Mouse (Mus musculus): ENCODE results near the gene Pzp. TPM values are rescaled to one million over a fixed set of nuclear protein-coding genes. Genes with fewer than 3 reads are reported as not detected.

The Pzp gene
- polyA plus RNA-seq, 1 experiment: not detected

DNA sequence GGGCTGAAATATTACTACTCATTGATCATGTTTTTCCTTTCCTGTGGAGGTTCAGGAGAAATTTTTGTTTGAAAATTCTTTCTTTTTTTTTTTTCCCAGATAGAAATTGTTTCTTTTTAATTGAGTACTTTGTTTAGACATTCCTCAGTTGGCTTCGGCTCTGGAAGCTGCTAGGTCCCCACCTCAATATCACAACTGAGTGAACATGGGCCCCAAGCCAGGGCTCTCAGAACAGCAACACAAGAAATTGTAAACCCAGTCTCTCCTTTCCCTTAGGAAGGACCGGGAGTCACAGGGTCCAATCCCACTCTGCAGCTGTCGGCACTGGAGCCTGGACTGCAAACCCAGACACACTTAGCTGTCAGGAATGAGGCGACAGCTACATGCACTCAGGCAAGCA is 2.0 kb upstream of the Pzp start:
- Histone ChIP-seq H3K4me3 (replicated peaks) (no peak overlapping the region), H3K4me1 (no peaks in the 10 kb centered on the region), H3K36me3 (replicated peaks; ENCODE audit: low read length) (no peaks in the 10 kb centered on the region), H3K9me3 (peaks cover 8% of the 10 kb centered on the region; the same call in 1 of the 2 replicates), H3K27me3 (replicated peaks) (no peaks in the 10 kb centered on the region)
- TF ChIP-seq GATA1 (IDR thresholded peaks at IDR 0.05; ENCODE audit: borderline replicate concordance, low read length) (no peak), FLI1 (IDR thresholded peaks at IDR 0.05; ENCODE audit: low read length) (no peak)

- no peaks in the 10 kb centered on the region for H3K27me3 ChIP-seq (replicated peaks)
- no peak for TF ChIP-seq FLI1 (IDR thresholded peaks at IDR 0.05; ENCODE audit: low read length)
- no peak for TF ChIP-seq GATA1 (IDR thresholded peaks at IDR 0.05; ENCODE audit: borderline replicate concordance, low read length)
- peaks cover 8% of the 10 kb centered on the region; the same call in 1 of the 2 replicates for H3K9me3 ChIP-seq
- no peaks in the 10 kb centered on the region for H3K36me3 ChIP-seq (replicated peaks; ENCODE audit: low read length)
- no peaks in the 10 kb centered on the region for H3K4me1 ChIP-seq
- no peak overlapping the region for H3K4me3 ChIP-seq (replicated peaks)
These were observed 590 bp upstream of the Pzp start for GRCm38 (mm10) chr6:128527110-128527509.

GRCm38 (mm10) chr6:128525801-128526200 is 719 bp downstream of the Pzp start:
- Histone ChIP-seq H3K27me3 (replicated peaks) (no peaks in the 10 kb centered on the region), H3K4me3 (replicated peaks) (no peak overlapping the region)

DNA sequence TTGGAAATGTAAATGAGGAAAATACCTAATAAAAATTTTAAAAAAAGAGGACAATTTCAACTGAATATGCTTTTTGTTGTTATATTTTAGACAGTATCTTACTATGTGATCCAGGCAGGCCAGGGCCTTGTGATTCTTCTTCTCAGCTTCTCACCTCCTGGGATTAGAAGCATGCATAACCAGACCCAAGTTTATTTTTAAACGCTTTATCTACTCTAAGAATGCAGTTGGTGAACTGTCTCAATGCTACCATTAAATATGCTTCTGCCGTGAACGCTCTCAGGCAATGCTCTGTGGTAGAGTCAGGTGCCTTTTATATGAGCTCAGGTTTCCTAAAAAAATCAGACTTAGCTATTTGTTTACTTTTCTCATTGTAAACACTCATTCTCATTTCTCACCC is 3.2 kb downstream of the Pzp start:
- Histone ChIP-seq H3K27me3 (replicated peaks) (no peaks in the 10 kb centered on the region), H3K4me3 (replicated peaks) (no peak overlapping the region), H3K4me1 (no peaks in the 10 kb centered on the region), H3K36me3 (replicated peaks; ENCODE audit: low read length) (no peaks in the 10 kb centered on the region), H3K9me3 (peaks cover 11% of the 10 kb centered on the region; the same call in 1 of the 2 replicates)
- TF ChIP-seq FLI1 (IDR thresholded peaks at IDR 0.05; ENCODE audit: low read length) (no peak), GATA1 (IDR thresholded peaks at IDR 0.05; ENCODE audit: borderline replicate concordance, low read length) (no peak)

More at GRCm38 (mm10) chr6:128525801-128526200, 719 bp downstream of the Pzp start:
- TF ChIP-seq FLI1 (IDR thresholded peaks at IDR 0.05; ENCODE audit: low read length) (no peak), GATA1 (IDR thresholded peaks at IDR 0.05; ENCODE audit: borderline replicate concordance, low read length) (no peak)
- peaks cover 8% of the 10 kb centered on the region; the same call in 1 of the 2 replicates for H3K9me3 ChIP-seq
- no peaks in the 10 kb centered on the region for H3K36me3 ChIP-seq (replicated peaks; ENCODE audit: low read length)
- H3K4me1 ChIP-seq: no peaks in the 10 kb centered on the region

DNA sequence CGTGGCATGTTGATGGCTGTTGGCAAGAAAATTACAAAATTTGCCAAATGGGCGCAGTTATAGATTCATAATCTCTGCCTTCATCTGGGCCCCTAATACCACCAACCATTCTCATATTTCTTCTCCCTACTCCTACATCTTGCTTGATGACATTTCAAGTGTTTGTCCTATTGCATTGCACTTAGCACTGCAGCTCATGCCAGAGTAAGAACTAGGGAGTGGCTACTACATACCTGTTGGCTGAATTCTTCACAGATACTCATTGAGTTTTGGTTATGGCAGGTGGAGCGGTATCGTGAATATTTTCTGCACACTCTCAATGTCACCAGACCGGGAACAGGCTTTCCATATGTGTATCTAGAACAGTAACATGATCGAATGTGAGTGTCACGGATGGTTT is 7.4 kb downstream of the Pzp start:
- H3K4me1 ChIP-seq: no peaks in the 10 kb centered on the region
- no peak for TF ChIP-seq GATA1 (IDR thresholded peaks at IDR 0.05; ENCODE audit: borderline replicate concordance, low read length)
- no peak for TF ChIP-seq FLI1 (IDR thresholded peaks at IDR 0.05; ENCODE audit: low read length)
- no peak overlapping the region for H3K4me3 ChIP-seq (replicated peaks)
- no peaks in the 10 kb centered on the region for H3K36me3 ChIP-seq (replicated peaks; ENCODE audit: low read length)
- H3K9me3 ChIP-seq: peaks cover 11% of the 10 kb centered on the region
- no peaks in the 10 kb centered on the region for H3K27me3 ChIP-seq (replicated peaks)

DNA sequence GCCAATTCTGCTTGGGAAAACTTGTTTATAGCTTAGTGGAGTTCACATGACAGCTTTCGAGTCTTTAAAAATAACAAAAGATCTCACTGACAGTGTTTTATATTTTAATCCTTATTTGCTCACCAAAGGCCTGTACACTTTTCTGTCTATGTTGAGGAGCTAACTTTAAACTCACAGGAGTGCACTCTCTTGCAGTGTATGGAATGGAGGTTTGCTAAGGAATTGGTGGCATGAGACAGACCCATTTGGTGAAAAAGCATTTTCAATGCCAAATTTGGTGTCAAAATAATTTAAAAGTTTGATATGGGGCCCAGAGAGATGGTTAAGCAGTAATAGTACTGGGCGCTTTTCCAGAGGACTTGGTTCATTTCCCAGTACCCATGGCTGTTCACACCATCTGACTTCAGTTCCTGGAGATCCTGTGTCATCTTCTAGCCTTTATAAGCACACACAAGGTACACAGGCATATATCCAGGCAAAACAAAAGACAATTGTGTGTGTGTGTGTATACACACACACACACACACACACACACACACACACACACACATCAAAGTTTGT is 20.8 kb downstream of the Pzp start:
- H3K9me3 ChIP-seq: no peaks in the 10 kb centered on the region
- TF ChIP-seq FLI1 (IDR thresholded peaks at IDR 0.05; ENCODE audit: low read length) (no peak), GATA1 (IDR thresholded peaks at IDR 0.05; ENCODE audit: borderline replicate concordance, low read length) (no peak)
- no peaks in the 10 kb centered on the region for H3K27me3 ChIP-seq (replicated peaks)
- H3K36me3 ChIP-seq (replicated peaks; ENCODE audit: low read length): no peaks in the 10 kb centered on the region
- no peaks in the 10 kb centered on the region for H3K4me1 ChIP-seq
- H3K4me3 ChIP-seq (replicated peaks): no peak overlapping the region

- Histone ChIP-seq H3K4me3 (replicated peaks) (no peak overlapping the region), H3K9me3 (no peaks in the 10 kb centered on the region), H3K27me3 (replicated peaks) (no peaks in the 10 kb centered on the region), H3K36me3 (replicated peaks; ENCODE audit: low read length) (no peaks in the 10 kb centered on the region), H3K4me1 (no peaks in the 10 kb centered on the region)
- TF ChIP-seq GATA1 (IDR thresholded peaks at IDR 0.05; ENCODE audit: borderline replicate concordance, low read length) (no peak), FLI1 (IDR thresholded peaks at IDR 0.05; ENCODE audit: low read length) (no peak)
These were observed 21.8 kb downstream of the Pzp start for GRCm38 (mm10) chr6:128504743-128505142.

DNA sequence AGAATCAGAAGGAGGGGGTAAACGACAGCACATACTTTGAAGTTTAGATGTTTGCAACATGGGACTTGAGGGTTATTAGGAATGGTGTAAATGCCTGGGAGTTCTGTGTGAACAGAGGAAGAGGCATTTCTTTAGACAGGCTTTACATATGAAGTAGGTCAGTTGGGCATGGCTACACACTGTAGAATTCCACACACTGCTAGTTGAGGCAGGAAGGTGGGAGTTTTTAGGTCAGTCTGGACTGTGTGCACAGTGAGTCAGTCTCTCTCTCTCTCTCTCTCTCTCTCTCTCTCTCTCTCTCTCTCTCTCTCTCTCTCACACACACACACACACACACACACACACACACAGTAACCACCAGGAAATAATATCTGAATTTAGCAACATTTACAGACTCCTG is 31.2 kb downstream of the Pzp start:
- no peaks in the 10 kb centered on the region for H3K36me3 ChIP-seq (replicated peaks; ENCODE audit: low read length)
- H3K4me3 ChIP-seq (replicated peaks): no peak overlapping the region
- TF ChIP-seq GATA1 (IDR thresholded peaks at IDR 0.05; ENCODE audit: borderline replicate concordance, low read length) (no peak), FLI1 (IDR thresholded peaks at IDR 0.05; ENCODE audit: low read length) (no peak)
- peaks cover 2% of the 10 kb centered on the region for H3K27me3 ChIP-seq (replicated peaks)
- no peaks in the 10 kb centered on the region for H3K4me1 ChIP-seq
- H3K9me3 ChIP-seq: 0 out of 2 replicates have a peak, but pooled peaks cover 2% of the 10 kb centered on the region

DNA sequence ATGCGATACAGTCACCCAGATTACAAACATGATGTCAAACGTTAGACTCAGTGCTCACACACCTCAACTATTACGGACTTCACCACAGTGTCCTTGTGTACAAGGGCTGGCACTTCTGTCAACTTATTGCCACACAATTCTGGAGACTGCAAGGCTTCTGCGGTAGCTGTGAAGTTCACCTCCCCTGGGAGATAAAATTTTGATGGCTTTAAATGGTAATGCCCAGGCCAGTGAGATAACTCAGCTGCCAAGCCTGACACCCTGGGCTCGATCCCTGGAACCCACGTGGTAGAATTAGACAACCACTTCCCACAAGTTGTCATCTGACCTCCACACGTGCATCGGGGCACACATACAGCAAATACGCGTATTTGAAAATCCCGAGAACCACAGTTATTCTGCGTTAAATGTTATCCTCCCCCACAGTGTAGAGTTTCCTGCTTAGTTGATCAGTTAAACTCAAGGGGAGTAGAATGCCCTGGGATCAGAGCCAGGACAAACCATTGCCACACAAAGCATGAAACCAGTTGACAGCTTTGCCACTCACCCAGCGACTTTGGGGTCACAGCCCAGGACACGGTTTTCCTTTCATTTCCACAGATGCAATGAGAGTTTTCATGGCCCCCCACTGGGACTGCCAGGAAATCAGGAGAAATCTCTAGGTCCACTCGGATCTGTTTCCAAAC is 31.7 kb downstream of the Pzp start:
- no peak overlapping the region for H3K4me3 ChIP-seq (replicated peaks)
- H3K4me1 ChIP-seq: no peaks in the 10 kb centered on the region
- TF ChIP-seq GATA1 (IDR thresholded peaks at IDR 0.05; ENCODE audit: borderline replicate concordance, low read length) (no peak), FLI1 (IDR thresholded peaks at IDR 0.05; ENCODE audit: low read length) (no peak)
- H3K9me3 ChIP-seq: peaks cover 6% of the 10 kb centered on the region
- peaks cover 2% of the 10 kb centered on the region for H3K27me3 ChIP-seq (replicated peaks)
- no peaks in the 10 kb centered on the region for H3K36me3 ChIP-seq (replicated peaks; ENCODE audit: low read length)

DNA sequence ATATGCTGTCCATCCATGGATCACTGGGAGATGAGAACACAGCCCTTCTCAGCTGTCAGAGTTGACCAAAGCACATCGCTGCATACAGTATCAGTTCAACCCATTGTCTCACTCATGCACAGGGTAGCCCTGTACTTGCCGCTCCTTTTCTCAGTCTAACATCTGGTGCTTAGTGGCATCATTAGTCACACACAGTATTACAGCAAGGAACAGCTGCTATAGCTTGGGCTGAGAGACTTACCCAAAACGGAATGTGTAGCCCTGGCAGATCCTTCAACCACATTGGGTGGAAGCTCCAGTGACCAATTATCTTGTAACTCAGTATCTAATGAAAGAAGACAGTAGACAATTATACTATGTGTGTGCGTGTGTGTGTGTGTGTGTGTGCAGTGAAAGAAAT is 34.6 kb downstream of the Pzp start:
- Histone ChIP-seq H3K36me3 (replicated peaks; ENCODE audit: low read length) (no peaks in the 10 kb centered on the region), H3K4me3 (replicated peaks) (peak overlapping the region; percentile 18), H3K9me3 (peaks cover 9% of the 10 kb centered on the region), H3K4me1 (no peaks in the 10 kb centered on the region), H3K27me3 (replicated peaks) (peaks cover 2% of the 10 kb centered on the region)
- TF ChIP-seq GATA1 (IDR thresholded peaks at IDR 0.05; ENCODE audit: borderline replicate concordance, low read length): no peak
- no peak for TF ChIP-seq FLI1 (IDR thresholded peaks at IDR 0.05; ENCODE audit: low read length)
